Mouse (Mus musculus): ENCODE data around the gene Ctf1.

DNA sequence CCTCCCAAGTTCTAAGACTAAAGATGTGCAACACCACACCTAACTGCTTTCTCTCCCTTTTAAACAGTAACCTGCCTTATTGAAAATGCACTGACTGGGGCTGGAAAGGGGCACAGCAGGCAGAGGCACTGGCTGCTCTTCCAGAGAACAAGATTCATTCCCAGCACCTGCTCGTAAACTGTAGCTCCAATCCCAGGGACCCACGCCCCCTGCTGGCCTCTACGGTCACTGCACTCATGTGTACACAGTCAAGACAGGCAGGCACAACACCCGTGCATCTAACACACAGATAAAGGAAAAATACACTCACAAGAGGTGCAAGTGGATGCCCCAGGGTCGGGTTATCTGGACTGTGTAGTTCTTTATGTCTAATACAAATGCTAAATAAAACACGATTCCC, 35.5 kb upstream of the Ctf1 start:
- no peak for TF ChIP-seq GATA1 (IDR thresholded peaks at IDR 0.05; ENCODE audit: borderline replicate concordance, low read length)
- no peak for TF ChIP-seq FLI1 (IDR thresholded peaks at IDR 0.05; ENCODE audit: low read length)

All from megakaryocyte, embryonic 14.5 days (primary cell).